Mouse (Mus musculus): ENCODE results near the gene Lamc1.

- no peak for TF ChIP-seq CTCF (IDR thresholded peaks at IDR 0.05; ENCODE audit: borderline replicate concordance, insufficient read depth, low read depth, low read length)
- no peak for TF ChIP-seq POLR2A (IDR thresholded peaks at IDR 0.05; ENCODE audit: borderline replicate concordance, insufficient read depth, low read length)
Observed at GRCm38 (mm10) chr1:153227916-153228315, 104.7 kb downstream of the Lamc1 start.
